ENCODE assay signal across 8 mouse cellular contexts in genomic region chr8:88099526-88099925, GRCm38 (mm10). TPM values are rescaled to one million over a fixed set of nuclear protein-coding genes. Genes with fewer than 3 reads are reported as not detected.
DNase-seq lines count a peak whose midpoint lies in the region; ATAC-seq and TF ChIP-seq lines count a peak whose summit lies in the region.

No protein-coding gene starts in this region.

- TF ChIP-seq POLR2A in brain, embryonic 14.5 days (IDR thresholded peaks at IDR 0.05; ENCODE audit: borderline replicate concordance, extremely low read depth, insufficient read depth, insufficient read length, poor library complexity, severe bottlenecking) = no peak
- TF ChIP-seq POLR2A in embryonic fibroblast, embryonic 13.5 days (IDR thresholded peaks at IDR 0.05; ENCODE audit: low read depth, low read length) = no peak

- H3K27me3 ChIP-seq in G1E (ENCODE audit: insufficient read depth, low read length) = peaks cover 3% of the 10 kb centered on the region; the same call in 1 of the 2 replicates
- H3K27me3 ChIP-seq in midbrain, postnatal 0 days (ENCODE audit: insufficient read depth, low read length) = no peaks in the 10 kb centered on the region

- no peak overlapping the region for H3K4me2 ChIP-seq in midbrain, postnatal 0 days (ENCODE audit: low read depth, low read length, poor library complexity, severe bottlenecking)

- H3K4me3 ChIP-seq in G1E (ENCODE audit: low read depth, low read length) = no peak overlapping the region
- no peak overlapping the region for H3K4me3 ChIP-seq in embryonic fibroblast, embryonic 13.5 days (ENCODE audit: insufficient read depth, low read length)
- no peak overlapping the region for H3K4me3 ChIP-seq in midbrain, postnatal 0 days (ENCODE audit: low read depth, low read length)

- 0% methylated on average over 1 of the region's 1 CpGs for whole genome bisulfite sequencing in midbrain, postnatal 0 days

- H3K9me3 ChIP-seq in G1E (replicated peaks) = no peaks in the 10 kb centered on the region
- H3K9me3 ChIP-seq in midbrain, postnatal 0 days (ENCODE audit: low read length) = no peaks in the 10 kb centered on the region

- ATAC-seq in G1E (ENCODE audit: extremely low read depth, insufficient number of reproducible peaks, low FRiP score, poor library complexity, severe bottlenecking) = no peak
- no peak for ATAC-seq in midbrain, postnatal 0 days (ENCODE audit: low FRiP score)

- no peaks in the 10 kb centered on the region for H3K4me1 ChIP-seq in G1E (ENCODE audit: insufficient read depth, low read depth, low read length)
- no peaks in the 10 kb centered on the region for H3K4me1 ChIP-seq in embryonic fibroblast, embryonic 13.5 days (ENCODE audit: control insufficient read depth, insufficient read depth, low read length)
- no peaks in the 10 kb centered on the region for H3K4me1 ChIP-seq in midbrain, postnatal 0 days (ENCODE audit: insufficient read depth, low read length)

- no peaks in the 10 kb centered on the region for H3K36me3 ChIP-seq in G1E (replicated peaks)
- H3K36me3 ChIP-seq in midbrain, postnatal 0 days (ENCODE audit: insufficient read depth, low read length) = no peaks in the 10 kb centered on the region

- H3K9ac ChIP-seq in midbrain, postnatal 0 days (replicated peaks; ENCODE audit: low read length, poor library complexity, severe bottlenecking) = no peak overlapping the region

- peak; percentile 17 for DNase-seq in left cerebral cortex, adult 11 months (ENCODE audit: low spot score)
- DNase-seq in left cerebral cortex, adult 8-10 months (ENCODE audit: low spot score in 2 of 2) = no peak
- DNase-seq in G1E (ENCODE audit: low spot score) = peak; percentile 21
- peak; percentile 81 for DNase-seq in brain, embryonic 14.5 days (ENCODE audit: low read depth)
- peak; percentile 15 for DNase-seq in layer of hippocampus, adult 9-10 months (ENCODE audit: low spot score)
- peak; percentile 81 for DNase-seq in midbrain, postnatal 0 days (ENCODE audit: low spot score)
- DNase-seq in thymus, postnatal 4 days = peak; percentile 60

- peak; percentile 76 for TF ChIP-seq CTCF in G1E (IDR thresholded peaks at IDR 0.05; ENCODE audit: low read depth, low read length)
- peak; percentile 75; the same call in 1 of the 2 replicates for TF ChIP-seq CTCF in brain, embryonic 14.5 days (IDR thresholded peaks at IDR 0.05; ENCODE audit: borderline replicate concordance, extremely low read depth, insufficient read depth, insufficient read length)
- TF ChIP-seq CTCF in embryonic fibroblast, embryonic 13.5 days (IDR thresholded peaks at IDR 0.05; ENCODE audit: borderline replicate concordance, insufficient read depth, low read length) = peak; percentile 26; the same call in 1 of the 2 replicates
- peak; percentile 83 for TF ChIP-seq CTCF in midbrain, postnatal 0 days (IDR thresholded peaks at IDR 0.05)

- no peak overlapping the region for H3K27ac ChIP-seq in embryonic fibroblast, embryonic 13.5 days (ENCODE audit: insufficient read depth, low read length)
- H3K27ac ChIP-seq in midbrain, postnatal 0 days (ENCODE audit: low read depth, low read length) = no peak overlapping the region

RNA-seq across cellular contexts. Expression of gene Cnep1r1, which starts 19.0 kb away (rescaled TPM):
- 10 to 100 TPM; 32.5 to 37.3 (median 35.7) TPM for total RNA-seq in left cerebral cortex, adult 8-10 months (2022)
- total RNA-seq in G1E (2014; fragmentation: Nextera tagmentation) (74.4 and 82.6 TPM in 2 replicates), G1E (2017) (11.2 and 11.8 TPM in 2 replicates)
- 10.7 and 12.7 TPM in 2 replicates for polyA plus RNA-seq in G1E (2012)
- polyA plus RNA-seq in brain, embryonic 14.5 days (2012; rRNA removed) = 52.1 and 56.7 TPM in 2 replicates
- 62.6 and 65.7 TPM in 2 replicates for polyA plus RNA-seq in embryonic fibroblast, embryonic 13.5 days (2011; ENCODE audit: insufficient read length, low read depth, missing spikeins)
- 24.8 and 33.1 TPM in 2 replicates for total RNA-seq in midbrain, postnatal 0 days (2014; rRNA removed)
- polyA plus RNA-seq in midbrain, postnatal 0 days (2015; fragmentation: Nextera tagmentation; extraction: Ambion mirVana) = 22.2 and 22.3 TPM in 2 replicates

RNA-seq across cellular contexts. Expression of gene Heatr3, which starts 38.1 kb away (rescaled TPM):
- 10 to 100 TPM; 23.1 to 29.8 (median 27.8) TPM for total RNA-seq in left cerebral cortex, adult 8-10 months (2022)
- total RNA-seq in G1E (2014; fragmentation: Nextera tagmentation) (37.1 and 44.9 TPM in 2 replicates), G1E (2017) (33.6 and 44.5 TPM in 2 replicates)
- polyA plus RNA-seq in G1E (2012) = 12.9 and 13.4 TPM in 2 replicates
- polyA plus RNA-seq in brain, embryonic 14.5 days (2012; rRNA removed) = 43.9 and 44.7 TPM in 2 replicates
- 42.2 and 53.1 TPM in 2 replicates for polyA plus RNA-seq in embryonic fibroblast, embryonic 13.5 days (2011; ENCODE audit: insufficient read length, low read depth, missing spikeins)
- 38.0 and 43.4 TPM in 2 replicates for total RNA-seq in midbrain, postnatal 0 days (2014; rRNA removed)
- 26.9 and 27.7 TPM in 2 replicates for polyA plus RNA-seq in midbrain, postnatal 0 days (2015; fragmentation: Nextera tagmentation; extraction: Ambion mirVana)

Comparison
In these comparisons a context has a peak if more than half of its experiments do, and no peak if none do; other contexts are left out.
1. DNase-seq: peak in left cerebral cortex, adult 11 months (single experiment), G1E (single experiment), brain, embryonic 14.5 days (single experiment), layer of hippocampus, adult 9-10 months (single experiment), midbrain, postnatal 0 days (single experiment) and thymus, postnatal 4 days (single experiment); none in left cerebral cortex, adult 8-10 months (0 of 2).
2. CTCF ChIP-seq: peak in every context shown above with its lines; median percentile 83 in midbrain, postnatal 0 days; 76 in G1E; 75 in brain, embryonic 14.5 days; 26 in embryonic fibroblast, embryonic 13.5 days.